Mouse (Mus musculus): ENCODE measurements around the gene Gsc2. TPM values are rescaled to one million over a fixed set of nuclear protein-coding genes. Genes with fewer than 3 reads are reported as not detected.

Gsc2 gene
- polyA plus RNA-seq, 1 experiment, result not detected

- Histone ChIP-seq H3K4me3 (replicated peaks; ENCODE audit: control insufficient read depth, low read depth, low read length) (no peak overlapping the region), H3K4me1 (ENCODE audit: control insufficient read depth, insufficient read depth, low read length) (no peaks in the 10 kb centered on the region), H3K27ac (ENCODE audit: control insufficient read depth, insufficient read depth, low read depth, low read length, poor library complexity) (no peak overlapping the region)
- WGBS, result 11% methylated on average over 2 of the region's 2 CpGs
- TF ChIP-seq POLR2A (IDR thresholded peaks at IDR 0.05; ENCODE audit: borderline replicate concordance, control insufficient read depth, low read depth, low read length), result no peak
- no peak for TF ChIP-seq CTCF (IDR thresholded peaks at IDR 0.05; ENCODE audit: control insufficient read depth, insufficient read depth, low read length)
These were observed 14.4 kb upstream of the Gsc2 start for GRCm38 (mm10) chr16:17929211-17929610.

- peak overlapping the region; percentile 58 for H3K27ac ChIP-seq (ENCODE audit: control insufficient read depth, insufficient read depth, low read depth, low read length, poor library complexity)
- under 1% methylated on average over 9 of the region's 9 CpGs for WGBS
- H3K4me3 ChIP-seq (replicated peaks; ENCODE audit: control insufficient read depth, low read depth, low read length), result peak overlapping the region; percentile 75
- H3K4me1 ChIP-seq (ENCODE audit: control insufficient read depth, insufficient read depth, low read length), result no peaks in the 10 kb centered on the region
- TF ChIP-seq POLR2A (IDR thresholded peaks at IDR 0.05; ENCODE audit: borderline replicate concordance, control insufficient read depth, low read depth, low read length) (no peak), CTCF (IDR thresholded peaks at IDR 0.05; ENCODE audit: control insufficient read depth, insufficient read depth, low read length) (peak; percentile 37; the same call in 1 of the 2 replicates)
These were observed 13.8 kb upstream of the Gsc2 start for GRCm38 (mm10) chr16:17928627-17929104.

- Histone ChIP-seq H3K4me3 (replicated peaks; ENCODE audit: control insufficient read depth, low read depth, low read length) (peak within 1 kb of the TSS; percentile 75), H3K4me1 (ENCODE audit: control insufficient read depth, insufficient read depth, low read length) (no peaks in the 10 kb centered on the region), H3K27ac (ENCODE audit: control insufficient read depth, insufficient read depth, low read depth, low read length, poor library complexity) (peak within 1 kb of the TSS; percentile 58)
- WGBS, result under 1% methylated on average over 47 of the region's 47 CpGs
- TF ChIP-seq POLR2A (IDR thresholded peaks at IDR 0.05; ENCODE audit: borderline replicate concordance, control insufficient read depth, low read depth, low read length) (no peak; the same call in 1 of the 2 replicates), CTCF (IDR thresholded peaks at IDR 0.05; ENCODE audit: control insufficient read depth, insufficient read depth, low read length) (no peak)
These were observed 13.3 kb upstream of the Gsc2 start, which contains the start of gene Slc25a1 for GRCm38 (mm10) chr16:17928087-17928580. Slc25a1 (minus strand) TSS chr16:17928219.

GRCm38 (mm10) chr16:17927351-17928082 lies 12.7 kb upstream of the Gsc2 start:
- WGBS, result 3% methylated on average over 72 of the region's 72 CpGs
- TF ChIP-seq POLR2A (IDR thresholded peaks at IDR 0.05; ENCODE audit: borderline replicate concordance, control insufficient read depth, low read depth, low read length) (no peak; the same call in 1 of the 2 replicates), CTCF (IDR thresholded peaks at IDR 0.05; ENCODE audit: control insufficient read depth, insufficient read depth, low read length) (no peak)
- Histone ChIP-seq H3K4me1 (ENCODE audit: control insufficient read depth, insufficient read depth, low read length) (peaks cover 1% of the 10 kb centered on the region; the same call in 1 of the 2 replicates), H3K27ac (ENCODE audit: control insufficient read depth, insufficient read depth, low read depth, low read length, poor library complexity) (peak overlapping the region; percentile 58), H3K4me3 (replicated peaks; ENCODE audit: control insufficient read depth, low read depth, low read length) (peak overlapping the region; percentile 75)

- under 1% methylated on average over 14 of the region's 14 CpGs for WGBS
- peaks cover 2% of the 10 kb centered on the region; the same call in 1 of the 2 replicates for H3K4me1 ChIP-seq (ENCODE audit: control insufficient read depth, insufficient read depth, low read length)
- peak overlapping the region; percentile 76; the same call in 1 of the 2 replicates for H3K27ac ChIP-seq (ENCODE audit: control insufficient read depth, insufficient read depth, low read depth, low read length, poor library complexity)
- TF ChIP-seq POLR2A (IDR thresholded peaks at IDR 0.05; ENCODE audit: borderline replicate concordance, control insufficient read depth, low read depth, low read length) (no peak), CTCF (IDR thresholded peaks at IDR 0.05; ENCODE audit: control insufficient read depth, insufficient read depth, low read length) (no peak)
- H3K4me3 ChIP-seq (replicated peaks; ENCODE audit: control insufficient read depth, low read depth, low read length), result peak overlapping the region; percentile 82
These were observed 7.3 kb upstream of the Gsc2 start for GRCm38 (mm10) chr16:17922163-17922538.

GRCm38 (mm10) chr16:17921325-17922162 lies 6.7 kb upstream of the Gsc2 start:
- TF ChIP-seq POLR2A (IDR thresholded peaks at IDR 0.05; ENCODE audit: borderline replicate concordance, control insufficient read depth, low read depth, low read length) (peak; percentile 76), CTCF (IDR thresholded peaks at IDR 0.05; ENCODE audit: control insufficient read depth, insufficient read depth, low read length) (no peak; the same call in 1 of the 2 replicates)
- Histone ChIP-seq H3K4me1 (ENCODE audit: control insufficient read depth, insufficient read depth, low read length) (peaks cover 2% of the 10 kb centered on the region; the same call in 1 of the 2 replicates), H3K4me3 (replicated peaks; ENCODE audit: control insufficient read depth, low read depth, low read length) (peak overlapping the region; percentile 82), H3K27ac (ENCODE audit: control insufficient read depth, insufficient read depth, low read depth, low read length, poor library complexity) (peak overlapping the region; percentile 76)
- under 1% methylated on average over 46 of the region's 47 CpGs for WGBS

- H3K4me3 ChIP-seq (replicated peaks; ENCODE audit: control insufficient read depth, low read depth, low read length), result no peak overlapping the region
- 83% methylated on average over 20 of the region's 20 CpGs for WGBS
- no peak overlapping the region for H3K27ac ChIP-seq (ENCODE audit: control insufficient read depth, insufficient read depth, low read depth, low read length, poor library complexity)
- TF ChIP-seq POLR2A (IDR thresholded peaks at IDR 0.05; ENCODE audit: borderline replicate concordance, control insufficient read depth, low read depth, low read length) (no peak), CTCF (IDR thresholded peaks at IDR 0.05; ENCODE audit: control insufficient read depth, insufficient read depth, low read length) (no peak)
- H3K4me1 ChIP-seq (ENCODE audit: control insufficient read depth, insufficient read depth, low read length), result peaks cover 2% of the 10 kb centered on the region; the same call in 1 of the 2 replicates
These were observed 5.7 kb upstream of the Gsc2 start for GRCm38 (mm10) chr16:17920586-17920985.
